22 mouse cellular contexts compared by ENCODE assay signal in the genomic region with DNA sequence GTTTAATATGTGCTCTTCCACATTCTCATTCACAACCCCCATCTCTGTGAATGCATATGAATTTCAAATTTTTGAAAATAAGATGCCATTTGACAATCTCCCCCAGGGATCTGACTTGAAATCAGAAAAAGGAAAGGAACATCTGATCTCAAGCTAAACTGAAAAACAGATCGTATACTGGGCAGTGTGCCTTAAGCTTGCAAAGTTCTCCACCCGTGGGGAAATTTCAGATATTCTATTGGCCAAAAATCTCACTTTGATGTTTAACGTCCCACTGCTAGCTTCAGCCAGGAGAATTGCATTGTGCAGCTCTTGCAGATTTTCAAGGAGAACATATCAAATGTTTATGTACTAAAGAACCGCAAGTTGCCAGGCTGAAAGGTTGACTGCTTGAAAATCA. TPM values are rescaled to one million over a fixed set of nuclear protein-coding genes. Genes with fewer than 3 reads are reported as not detected.
"Had no signal": no experiment of that assay in that cellular context is flagged by ENCODE, and none has a peak within 500 bp of the region (broad histone marks: within the 10 kb centered on the region; RNA-seq: fewer than 3 reads in every experiment).

No protein-coding gene starts in this region.

- H3K36me3 ChIP-seq: limb, embryonic 15.5 days; midbrain, embryonic 10.5 days; midbrain, embryonic 13.5 days; neural tube, embryonic 13.5 days had no signal

- ATAC-seq: liver, postnatal 0 days; lung, postnatal 0 days; midbrain, embryonic 13.5 days; midbrain, embryonic 16.5 days had no signal

- H3K27me3 ChIP-seq: limb, embryonic 15.5 days; megakaryocyte, embryonic 14.5 days; midbrain, embryonic 13.5 days; neural tube, embryonic 13.5 days had no signal

- H3K27ac ChIP-seq: kidney, postnatal 0 days; layer of hippocampus, adult 2 months; limb, embryonic 15.5 days; liver, embryonic 14.5 days; macrophage; midbrain, embryonic 10.5 days; midbrain, embryonic 13.5 days; neural tube, embryonic 13.5 days had no signal

- H3K9ac ChIP-seq: limb, embryonic 15.5 days; liver, embryonic 14.5 days; liver, postnatal 0 days; lung, embryonic 14.5 days; midbrain, embryonic 13.5 days; neural tube, embryonic 13.5 days had no signal

- H3K4me1 ChIP-seq: limb, embryonic 15.5 days; megakaryocyte, embryonic 14.5 days; midbrain, embryonic 10.5 days; neural tube, embryonic 13.5 days had no signal

- H3K4me3 ChIP-seq: layer of hippocampus, adult 2 months; limb, embryonic 15.5 days; megakaryocyte, embryonic 14.5 days; midbrain, embryonic 10.5 days; midbrain, embryonic 13.5 days; myocyte; neural tube, embryonic 13.5 days had no signal

- H3K9me3 ChIP-seq: limb, embryonic 15.5 days; megakaryocyte, embryonic 14.5 days; midbrain, embryonic 10.5 days; midbrain, embryonic 13.5 days; neural tube, embryonic 13.5 days had no signal

- DNase-seq: kidney, adult 2 months; kidney, postnatal 25 days; layer of hippocampus, postnatal 36 days; liver, postnatal 0 days; lung, embryonic 14.5 days; retina, postnatal 1 day; thymus, adult 18-20 months; thymus, postnatal 36 days had no signal

- H3K4me2 ChIP-seq: limb, embryonic 15.5 days; liver, embryonic 11.5 days; lung, embryonic 14.5 days; midbrain, embryonic 13.5 days; neural tube, embryonic 13.5 days had no signal

RNA-seq across cellular contexts. Expression of gene Fap, which starts 24.7 kb away (rescaled TPM):
- polyA plus RNA-seq: testis, adult 2 months had no signal
